Mouse (Mus musculus) spleen, adult 2 months (tissue): Measurements from ENCODE around the gene Clpb.

Source experiments
- CTCF ChIP-seq: fragments of 200-500 bp; IDR thresholded peaks from 2 replicates; pipeline ENCODE4 v1.5.1; 2011; ENCODE audit warnings: mild to moderate bottlenecking, inconsistent platforms; ENCODE audit not compliant: insufficient read depth, insufficient read length, insufficient replicate concordance; ENCODE audit errors: extremely low read depth
- POLR2A ChIP-seq: fragments of 200-500 bp; IDR thresholded peaks from 2 replicates; pipeline ENCODE4 v1.6.1; 2011; ENCODE audit warnings: low read depth, low read length, inconsistent platforms

- TF ChIP-seq CTCF (no peak), POLR2A (no peak)
Measured at GRCm38 (mm10) chr7:101687144-101687543, 23.7 kb downstream of the Clpb start.
